Mouse (Mus musculus): ENCODE measurements around the gene Zfp536.

Zfp536 gene

GRCm38 (mm10) chr7:37773312-37773702, at the start of gene Zfp536:
Gene Zfp536, minus strand, starts transcription at chr7:37773641.
- DNase-seq: no peak

DNA sequence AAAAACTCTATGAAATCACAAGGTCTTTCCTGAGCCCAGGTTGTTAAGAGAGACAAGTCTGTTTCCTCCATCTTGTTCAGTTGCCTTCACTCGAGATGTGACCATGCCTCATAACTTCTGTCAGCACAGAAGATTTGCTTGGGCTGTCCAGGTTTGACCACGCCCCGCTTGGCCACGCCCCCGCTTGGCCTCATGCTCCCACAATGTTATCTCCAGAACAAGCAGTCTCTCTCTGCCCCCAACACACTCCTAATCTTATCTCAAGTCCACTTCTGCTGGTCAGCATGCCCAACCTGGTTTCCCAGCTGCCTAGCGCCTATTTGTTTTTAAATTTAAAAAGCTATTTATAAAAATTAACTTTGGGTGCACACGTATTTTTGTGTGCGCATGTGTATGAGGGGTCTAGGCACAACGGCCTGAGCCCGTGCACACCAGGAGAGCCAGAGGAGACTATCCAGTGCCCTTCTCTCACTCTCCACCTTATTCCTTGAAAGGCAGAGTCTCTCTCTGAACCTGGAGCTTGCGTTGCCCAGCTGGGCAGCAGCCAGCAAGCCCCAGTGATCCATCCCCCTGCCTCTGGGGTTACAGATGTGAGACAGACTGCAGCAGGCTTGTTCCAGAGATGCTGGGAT, 47.3 kb upstream of the Zfp536 start:
- no peak for DNase-seq

DNA sequence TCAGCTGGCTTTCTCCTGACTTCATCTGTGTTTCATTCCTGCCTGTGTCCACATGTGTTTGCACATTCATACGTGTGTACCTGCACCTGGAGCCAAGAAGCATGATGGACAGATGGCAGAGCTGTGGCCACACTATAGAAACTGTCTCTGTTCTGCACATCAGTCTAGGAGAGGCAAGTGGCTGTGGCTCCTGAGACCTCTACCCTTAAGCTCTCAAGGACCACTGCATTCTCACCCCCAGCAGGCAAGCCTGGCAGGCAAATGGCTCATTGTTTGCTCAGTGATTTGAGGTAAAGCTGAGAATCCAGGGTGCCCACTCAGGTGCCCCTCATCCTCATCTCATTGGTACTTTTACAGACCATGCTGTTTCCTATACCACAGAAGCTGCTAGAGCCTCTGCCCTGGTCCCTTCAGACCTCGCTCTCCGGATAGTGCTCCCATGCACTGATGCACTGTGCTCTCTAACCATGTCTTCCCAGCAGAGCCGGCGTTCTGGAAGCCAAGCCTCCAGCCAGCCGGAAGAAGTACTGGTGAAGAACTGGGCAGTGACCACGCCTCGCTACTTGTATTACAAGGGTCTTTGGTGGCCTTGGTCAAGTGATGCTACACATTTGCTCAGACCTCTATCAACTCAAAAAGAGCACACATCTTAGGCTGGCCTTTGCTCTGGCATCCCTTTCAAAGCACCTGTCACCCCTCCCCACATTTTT, 45.3 kb upstream of the Zfp536 start:
- no peak for DNase-seq

- DNase-seq: no peak
Observed at GRCm38 (mm10) chr7:37816901-37817300, 43.5 kb upstream of the Zfp536 start.

DNA sequence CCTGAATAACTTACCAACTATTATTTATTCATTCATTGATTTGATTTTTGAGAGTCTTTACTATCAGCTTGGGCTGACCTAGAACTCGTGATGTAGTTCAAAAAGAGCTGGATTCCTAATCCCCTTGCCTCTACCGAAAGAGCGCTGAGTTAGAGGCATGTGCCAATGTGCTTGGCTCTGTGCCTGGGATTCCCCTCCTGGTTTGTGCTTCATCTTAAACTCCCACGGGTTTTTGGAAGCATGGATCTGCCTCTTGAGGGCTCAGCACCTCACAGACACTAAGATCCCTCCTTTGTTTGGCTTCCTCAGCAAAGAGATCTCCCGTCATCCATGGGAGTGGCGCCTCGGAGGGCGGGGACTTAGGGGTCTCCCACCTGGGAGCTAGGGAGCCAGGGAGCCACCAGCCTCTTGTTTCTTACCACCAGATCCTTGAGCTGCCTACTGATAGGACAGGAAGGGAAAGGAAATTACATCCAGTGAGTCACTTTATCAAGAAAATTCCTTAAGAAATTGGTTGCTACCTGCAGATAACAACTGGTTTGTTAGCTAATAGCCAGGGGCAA, 41.5 kb upstream of the Zfp536 start:
- no peak for DNase-seq

- no peak for DNase-seq
Observed at GRCm38 (mm10) chr7:37813676-37814075, 40.2 kb upstream of the Zfp536 start.

GRCm38 (mm10) chr7:37809908-37810307, 36.5 kb upstream of the Zfp536 start:
- no peak for DNase-seq

DNA sequence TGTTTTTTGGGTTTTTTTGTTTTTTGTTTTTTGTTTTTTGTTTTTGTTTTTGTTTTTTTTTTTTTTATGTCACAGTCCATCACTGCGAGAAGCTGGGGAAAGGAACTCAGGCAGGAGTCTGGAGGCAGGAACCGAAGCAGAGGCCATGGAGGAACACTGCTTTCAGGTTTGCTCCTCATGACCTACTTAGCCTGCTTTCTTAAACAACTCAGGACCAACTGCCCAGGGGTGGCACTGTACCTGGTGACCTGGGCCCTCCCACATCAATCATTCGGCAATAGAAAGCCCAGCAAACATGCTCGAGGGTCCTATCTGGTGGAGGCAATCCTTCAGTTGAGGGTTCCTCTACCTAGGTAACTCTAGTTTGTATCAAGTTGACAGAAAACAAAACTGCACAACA, 35.6 kb upstream of the Zfp536 start:
- DNase-seq: no peak

DNA sequence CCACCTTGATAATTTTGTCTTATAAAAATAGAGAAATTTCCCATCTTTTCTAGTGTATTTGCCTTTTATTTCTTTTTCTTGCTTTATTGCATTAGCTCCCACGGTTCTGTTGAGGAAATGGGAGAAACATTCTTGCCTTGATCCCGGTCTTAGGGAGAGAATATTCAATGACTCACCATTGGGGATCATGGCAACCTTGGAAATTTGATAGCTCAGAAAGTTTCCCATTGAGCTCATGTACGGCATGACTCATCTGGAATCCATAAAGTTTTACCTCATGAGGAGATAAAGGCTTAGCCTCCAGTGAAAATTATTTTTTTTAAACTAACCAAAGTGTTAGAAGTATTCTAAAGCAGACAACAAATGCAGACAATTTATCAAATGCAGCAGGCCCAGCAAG, 27.7 kb upstream of the Zfp536 start:
- DNase-seq: no peak

- no peak for DNase-seq
Observed at GRCm38 (mm10) chr7:37788721-37789120, 15.3 kb upstream of the Zfp536 start.

GRCm38 (mm10) chr7:37775502-37775901, 2.1 kb upstream of the Zfp536 start:
- no peak for DNase-seq

GRCm38 (mm10) chr7:37774463-37774970, 1.1 kb upstream of the Zfp536 start:
- DNase-seq: no peak

GRCm38 (mm10) chr7:37773906-37774305, 465 bp upstream of the Zfp536 start:
- no peak for DNase-seq

GRCm38 (mm10) chr7:37772376-37773311, 797 bp downstream of the Zfp536 start:
- DNase-seq: no peak

DNA sequence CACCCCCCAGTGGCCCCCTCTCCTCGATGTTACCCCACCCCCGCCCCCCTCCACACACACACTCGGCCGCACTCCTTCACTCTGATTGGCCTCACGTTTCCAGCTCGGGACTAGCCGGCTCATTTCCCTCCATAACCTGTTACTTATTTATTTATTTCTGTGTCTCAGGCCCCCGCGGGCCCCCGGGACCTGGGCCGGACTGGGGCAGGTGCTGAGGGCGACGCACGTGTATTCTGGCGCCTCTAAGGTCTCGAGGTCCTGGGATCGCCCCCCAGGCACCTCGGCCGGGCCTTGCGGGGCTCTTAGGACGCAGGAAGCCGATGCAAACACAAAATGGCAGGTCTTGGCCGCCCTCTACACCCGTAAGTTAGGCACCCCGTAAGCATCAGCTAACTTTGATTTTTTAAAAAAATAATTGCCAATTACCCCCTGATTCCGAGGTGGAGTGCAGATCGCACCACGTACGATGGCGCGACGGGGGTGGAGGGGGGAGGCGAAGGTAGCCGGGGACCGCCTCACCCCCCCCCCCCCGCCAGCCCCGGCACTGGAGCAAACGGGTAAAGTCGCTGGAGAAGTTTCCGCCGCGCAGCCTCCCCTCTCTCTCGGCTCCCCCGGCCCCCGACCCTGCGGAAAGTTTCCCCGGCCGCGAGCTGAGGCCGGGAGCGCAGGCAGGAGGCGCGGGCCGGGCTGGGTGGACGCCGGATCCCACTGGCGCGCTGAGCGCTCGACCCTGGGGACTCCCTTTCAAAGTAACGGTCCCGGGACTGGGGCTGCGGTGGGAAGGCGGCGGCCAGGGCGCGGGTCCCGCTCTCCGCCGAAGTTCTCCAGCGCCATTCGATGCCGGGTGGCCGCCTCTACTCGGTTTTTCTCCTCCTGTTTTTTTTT, 1.7 kb downstream of the Zfp536 start:
- DNase-seq: no peak

DNA sequence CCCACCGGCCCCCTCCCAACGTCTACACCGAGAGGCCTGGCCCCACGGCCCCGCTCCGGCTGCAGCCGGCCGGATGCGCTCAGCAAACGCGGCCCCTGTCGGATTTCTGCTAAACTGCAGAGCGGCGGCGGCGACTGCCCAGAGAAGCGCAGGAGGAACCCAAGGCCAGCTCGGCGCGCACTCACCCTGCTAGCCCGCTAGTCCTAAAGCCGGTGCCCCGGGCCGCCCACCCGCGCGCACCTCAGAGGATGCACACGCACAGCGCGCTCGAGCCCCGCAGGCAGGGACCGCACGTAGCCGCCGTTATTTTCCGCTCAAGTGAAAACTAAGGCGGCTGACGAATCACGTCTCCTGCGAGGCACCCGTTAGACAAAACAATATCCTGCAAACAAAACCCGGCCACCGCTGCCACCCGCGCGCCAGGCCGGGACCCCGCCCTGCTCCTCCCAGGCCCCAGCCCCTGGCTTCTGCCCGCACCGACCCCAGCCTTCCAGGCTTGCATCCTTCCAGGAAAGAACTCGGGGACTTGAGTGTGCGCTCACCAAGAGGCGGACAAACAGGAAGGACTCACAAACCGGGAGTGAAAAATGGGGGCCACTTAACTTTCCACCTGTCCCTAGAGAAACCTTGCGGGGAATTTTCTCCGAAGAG, 2.9 kb downstream of the Zfp536 start:
- DNase-seq: no peak

GRCm38 (mm10) chr7:37769526-37770399, 3.7 kb downstream of the Zfp536 start:
- no peak for DNase-seq

GRCm38 (mm10) chr7:37769004-37769403, 4.4 kb downstream of the Zfp536 start:
- no peak for DNase-seq

DNA sequence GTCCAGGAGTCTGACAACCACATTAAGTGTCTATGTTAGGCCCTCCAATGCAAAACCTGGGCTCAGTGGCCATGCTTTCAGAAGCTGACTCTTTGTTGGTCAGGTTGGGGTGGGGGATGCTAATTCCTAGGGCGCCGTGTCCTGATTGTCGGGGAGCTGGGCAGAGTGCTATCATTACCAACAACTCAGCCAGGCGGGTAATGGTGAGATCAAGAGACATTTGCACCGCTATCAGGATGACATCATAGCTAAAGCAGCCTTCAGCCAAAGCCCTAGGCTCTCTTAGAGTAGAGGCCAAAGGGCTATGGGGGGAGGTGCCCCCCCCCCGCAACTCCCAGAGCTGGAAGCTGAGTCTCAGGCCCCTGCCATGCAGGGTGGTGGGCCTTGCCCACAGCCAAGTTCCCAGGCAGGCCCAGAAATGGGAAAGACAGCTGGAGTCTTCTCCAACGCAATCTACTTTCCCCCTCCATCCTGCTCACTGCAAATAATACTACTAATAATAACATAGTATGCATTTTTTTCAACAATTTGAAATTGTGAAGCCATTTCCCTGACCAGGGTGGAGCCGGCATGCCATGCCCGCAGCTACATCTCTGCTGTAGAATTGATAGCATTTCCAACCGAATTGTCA, 5.0 kb downstream of the Zfp536 start:
- no peak for DNase-seq

GRCm38 (mm10) chr7:37758886-37759285, 14.6 kb downstream of the Zfp536 start:
- no peak for DNase-seq

All from thymus, adult 18-20 months (tissue).